Mouse (Mus musculus) lung, postnatal 4 days (tissue): ENCODE measurements around the gene Krt82.
A peak's percentile ranks its signal among the peaks of the same experiment; 100 is the strongest.
"Not testable (repeated sequence)": the region's sequence is repeated elsewhere in the genome, so short reads cannot be mapped to it uniquely, and the experiment has no call there.

Source experiments
- DNase-seq, 2 experiments: peaks; one replicate each; pipeline ENCODE4 v3.0.0; 2021

The Krt82 gene

DNA sequence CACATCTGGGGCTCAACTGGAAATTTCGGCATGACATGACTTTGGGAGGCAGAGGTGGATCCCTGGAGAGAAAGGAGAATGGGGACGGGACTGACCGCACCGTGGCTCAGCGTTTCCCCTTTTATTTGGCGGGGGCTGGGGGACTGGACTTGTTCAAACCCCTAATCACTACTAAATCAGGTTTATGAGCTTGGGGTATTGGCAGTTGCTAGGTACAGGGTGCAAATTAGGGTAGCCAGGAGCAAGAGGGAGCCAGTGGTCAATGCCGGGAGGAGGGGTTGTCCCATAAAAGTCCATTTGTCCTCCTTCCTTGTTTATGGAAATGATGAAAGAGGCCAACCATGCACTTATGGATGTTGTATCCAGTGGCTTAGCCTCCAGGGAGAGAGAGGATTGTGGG lies at the start of gene Krt82:
Gene Krt82, minus strand, starts transcription at position 101 of the 400 bp plus-strand sequence.
- no peak for DNase-seq

DNA sequence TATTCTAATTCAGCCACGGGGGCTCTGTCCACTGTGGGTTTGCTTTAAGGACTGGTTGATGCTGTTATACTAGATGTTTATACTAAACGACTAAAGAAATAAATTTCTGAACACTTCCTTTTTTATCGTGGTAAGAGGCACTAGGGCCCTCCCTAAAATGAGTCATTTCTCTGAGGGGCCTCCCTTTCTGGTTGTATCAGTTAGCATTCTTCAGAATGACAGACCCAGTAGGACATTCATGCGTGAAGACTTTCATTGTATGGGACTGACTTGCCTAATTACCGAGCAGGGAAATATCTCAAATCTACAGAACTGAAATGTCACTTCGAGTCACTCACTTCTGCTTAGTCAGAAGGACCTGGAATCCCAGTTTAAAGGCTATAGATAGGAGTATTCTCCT lies 48.7 kb upstream of the Krt82 start:
- no peak for DNase-seq

DNA sequence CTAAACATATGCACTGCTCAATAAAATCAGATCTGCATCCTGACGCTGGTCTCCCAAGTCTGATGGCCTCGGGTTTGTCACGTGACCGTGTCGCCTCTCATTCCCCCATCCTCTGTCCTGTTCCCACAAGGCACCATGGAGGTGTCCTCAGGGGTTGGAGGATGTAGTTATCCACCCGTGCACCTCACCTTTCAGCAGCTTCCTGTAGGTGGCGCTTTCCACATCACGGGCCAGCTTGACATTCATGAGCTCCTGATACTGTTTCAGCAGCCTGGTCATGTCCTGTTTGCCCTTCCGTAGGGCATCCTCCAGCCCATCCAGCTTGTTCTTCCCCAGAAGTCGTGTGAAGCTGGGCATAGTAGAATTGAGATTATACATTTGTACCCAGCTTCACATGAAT lies 37.7 kb upstream of the Krt82 start:
- no peak for DNase-seq

DNA sequence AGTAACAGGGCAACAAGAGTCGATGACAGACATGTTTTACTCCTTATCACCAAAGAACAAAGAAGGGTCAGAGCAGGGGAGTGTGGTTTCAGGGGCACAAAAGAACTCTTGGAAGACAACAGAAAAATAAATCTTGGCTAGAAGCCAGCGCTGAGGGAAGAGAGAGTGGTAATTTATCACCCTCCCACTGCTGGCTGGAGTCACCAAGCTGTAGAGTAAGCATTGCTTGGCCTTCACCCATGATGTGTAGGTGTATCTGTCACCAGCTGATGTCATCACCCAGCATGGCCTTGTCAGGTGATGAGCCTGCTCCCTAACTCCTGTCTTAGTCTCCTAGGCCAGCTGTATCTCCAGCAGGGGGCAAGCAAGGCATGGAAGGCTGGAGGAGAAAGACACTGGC lies 34.0 kb upstream of the Krt82 start:
- DNase-seq: no peak

DNA sequence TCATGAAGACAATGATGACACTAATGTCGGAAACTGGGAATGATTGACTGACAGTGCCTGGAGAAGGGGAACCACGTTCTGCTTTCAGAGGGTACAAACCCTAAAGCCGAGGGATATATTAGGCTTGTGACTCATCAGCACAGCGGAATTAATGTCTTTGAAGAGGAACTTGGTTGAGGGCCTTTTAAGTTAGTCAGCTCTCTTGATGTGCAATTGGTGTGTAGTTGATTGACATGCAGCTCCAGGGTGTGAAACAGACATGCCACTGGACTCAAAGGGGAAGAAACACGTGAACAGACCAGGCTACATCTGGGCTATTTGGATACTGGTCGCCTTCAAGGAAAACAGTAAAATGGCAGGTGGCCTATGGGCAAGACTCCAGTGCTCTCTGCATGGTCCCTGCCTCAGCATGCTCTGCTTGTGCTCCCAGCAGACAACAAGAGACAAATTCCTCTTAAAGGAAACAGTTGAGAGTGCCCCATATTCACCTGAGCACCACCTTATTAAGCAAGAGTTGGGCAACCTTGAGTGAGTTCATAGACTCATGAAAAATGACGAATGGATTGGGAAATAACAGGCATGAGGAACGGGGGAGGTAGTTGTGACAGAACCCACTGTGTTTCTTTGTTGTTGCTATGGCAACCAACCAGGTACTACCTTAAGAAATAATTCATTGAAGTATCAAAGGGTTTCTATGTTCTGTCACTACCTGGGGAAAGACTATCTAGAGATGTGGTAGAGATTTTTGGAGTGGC lies 32.9 kb upstream of the Krt82 start:
- DNase-seq: no peak

DNA sequence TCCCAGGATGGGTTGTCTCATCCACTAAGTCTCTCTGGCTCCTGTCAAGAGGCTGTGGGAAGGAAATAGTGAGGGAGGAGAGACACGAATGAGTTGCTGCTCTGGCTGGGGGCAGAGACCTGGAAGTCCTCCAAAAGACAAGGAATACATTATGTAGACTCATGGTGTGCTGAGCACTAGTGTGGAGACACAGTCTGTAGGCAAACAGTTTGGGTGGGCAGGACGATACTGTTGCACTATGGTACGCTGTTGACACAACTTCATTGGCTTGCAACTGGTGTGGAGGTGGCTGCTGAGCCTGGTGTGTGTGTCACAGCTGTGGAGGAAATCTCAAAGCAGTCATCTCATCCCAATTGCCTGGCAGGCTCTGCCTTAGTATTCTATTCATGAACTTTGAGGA lies 31.2 kb upstream of the Krt82 start:
- no peak for DNase-seq

DNA sequence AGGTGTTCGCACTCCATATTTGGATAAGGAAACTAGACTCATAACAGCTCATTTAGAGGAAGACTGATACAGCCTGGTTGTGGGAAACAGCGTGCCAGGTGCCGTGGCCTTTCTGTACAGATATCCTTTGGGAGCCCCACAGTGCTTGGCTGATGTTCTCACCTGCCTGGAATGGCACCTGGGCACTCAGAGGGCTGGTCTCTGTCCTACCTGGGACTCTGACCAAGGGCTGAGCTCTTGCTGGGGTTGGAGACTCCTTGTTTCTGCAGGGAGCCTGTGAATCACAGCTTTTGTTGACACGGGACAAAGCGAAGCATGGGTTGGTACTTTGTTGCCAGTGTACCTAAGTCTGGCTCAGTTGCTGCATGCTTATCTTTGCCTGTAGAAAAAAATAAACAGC lies 25.0 kb upstream of the Krt82 start:
- DNase-seq: no peak

DNA sequence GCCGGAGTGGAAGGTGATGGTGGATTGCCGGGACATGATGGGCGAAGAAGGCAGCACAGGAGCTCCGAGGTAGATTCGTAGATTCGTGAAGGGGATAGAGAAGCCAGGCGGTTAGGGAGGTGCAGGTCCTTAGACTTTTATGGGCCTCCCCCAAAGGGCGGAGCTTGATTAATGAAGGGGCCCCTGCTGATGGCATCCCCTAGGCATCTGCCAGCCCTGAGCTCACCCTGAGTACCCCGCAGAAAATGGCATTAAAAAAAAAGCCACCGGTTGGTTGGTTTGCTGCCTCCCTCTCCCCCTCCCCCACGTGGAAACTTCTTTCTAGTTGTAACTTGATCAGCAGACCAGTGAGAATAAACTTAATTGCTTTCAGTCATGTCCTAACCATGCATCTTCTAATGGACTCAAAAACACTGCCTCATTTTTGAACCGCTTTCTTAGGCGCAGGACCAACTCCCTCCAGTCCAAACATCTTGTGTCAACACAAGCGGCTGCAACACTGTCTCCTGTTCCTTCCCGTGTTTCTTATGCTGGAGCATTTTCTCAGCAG lies 23.4 kb upstream of the Krt82 start, which contains the start of gene Krt75:
Gene Krt75, minus strand, starts transcription at position 109 of the 550 bp plus-strand sequence.
- no peak for DNase-seq

DNA sequence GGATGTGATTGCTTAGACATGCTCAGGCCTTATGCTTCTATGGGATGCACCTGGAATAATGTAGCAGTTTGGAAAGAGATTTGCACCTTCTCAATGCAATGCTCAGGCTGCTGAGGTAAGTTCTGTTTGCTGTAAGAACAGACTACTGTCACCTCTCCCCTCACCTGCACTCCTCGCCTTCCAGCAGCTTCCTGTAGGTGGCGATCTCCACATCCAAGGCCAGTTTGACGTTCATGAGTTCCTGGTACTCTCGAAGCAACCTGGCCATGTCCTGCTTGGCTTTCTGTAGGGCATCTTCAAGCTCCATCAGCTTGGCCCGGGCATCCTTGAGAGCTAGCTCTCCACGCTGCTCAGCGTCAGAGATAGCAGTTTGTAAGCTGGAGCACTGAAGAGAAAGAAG lies 17.3 kb upstream of the Krt82 start:
- DNase-seq: peak; percentile 15 to 19

DNA sequence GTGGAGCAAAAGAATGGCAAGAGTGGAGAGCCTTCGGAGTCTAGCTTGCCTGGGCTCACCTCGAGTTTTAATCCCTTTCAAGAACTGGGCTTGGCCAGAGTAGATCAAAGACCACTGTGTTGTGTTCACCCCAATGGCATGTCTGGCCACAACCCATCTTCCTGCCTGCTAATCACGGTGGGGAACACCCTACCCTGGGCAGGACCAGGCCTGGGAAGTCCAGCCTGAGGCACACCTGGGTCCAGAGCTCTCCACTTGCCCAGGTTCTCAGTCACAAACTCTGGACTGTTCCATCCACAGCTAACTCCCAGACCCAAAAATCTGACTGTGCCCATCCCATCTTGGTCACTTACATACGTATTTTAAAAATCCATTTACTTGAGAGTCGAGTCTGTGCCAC lies 12.4 kb upstream of the Krt82 start, which contains the start of gene Krt90:
Gene Krt90, minus strand, starts transcription at position 101 of the 400 bp plus-strand sequence.
- DNase-seq: peak in 1 of 2 experiments; percentile 11

DNA sequence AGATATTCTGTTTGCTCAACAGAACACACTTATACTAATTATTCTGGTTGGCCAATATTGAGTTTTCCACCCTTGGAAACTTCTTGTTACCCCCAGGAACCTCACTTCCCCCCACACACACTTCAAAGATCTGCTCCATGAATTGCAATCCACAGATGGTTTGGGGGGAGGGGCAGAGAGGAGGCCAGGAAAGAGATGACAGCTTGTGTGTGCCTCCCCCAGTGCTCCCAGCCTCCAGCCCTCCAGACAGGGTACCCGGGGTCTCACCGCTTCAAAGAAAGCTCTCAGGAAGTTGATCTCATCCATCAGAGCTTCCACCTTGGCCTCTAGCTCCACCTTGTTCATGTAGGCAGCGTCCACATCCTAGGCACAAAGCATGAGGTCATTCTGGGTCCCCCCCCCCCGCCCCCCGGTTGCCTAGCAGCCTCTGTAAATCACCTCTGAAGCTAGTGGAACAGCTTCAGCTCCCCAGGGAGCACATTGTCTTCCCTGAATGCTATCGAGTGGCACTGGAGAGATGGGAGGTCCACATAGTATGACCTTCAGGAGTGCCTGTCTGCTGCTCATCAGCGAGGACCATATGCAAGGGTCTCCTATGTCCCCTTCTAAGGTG lies 7.7 kb upstream of the Krt82 start:
- DNase-seq: peak in 1 of 2 experiments; percentile 9

DNA sequence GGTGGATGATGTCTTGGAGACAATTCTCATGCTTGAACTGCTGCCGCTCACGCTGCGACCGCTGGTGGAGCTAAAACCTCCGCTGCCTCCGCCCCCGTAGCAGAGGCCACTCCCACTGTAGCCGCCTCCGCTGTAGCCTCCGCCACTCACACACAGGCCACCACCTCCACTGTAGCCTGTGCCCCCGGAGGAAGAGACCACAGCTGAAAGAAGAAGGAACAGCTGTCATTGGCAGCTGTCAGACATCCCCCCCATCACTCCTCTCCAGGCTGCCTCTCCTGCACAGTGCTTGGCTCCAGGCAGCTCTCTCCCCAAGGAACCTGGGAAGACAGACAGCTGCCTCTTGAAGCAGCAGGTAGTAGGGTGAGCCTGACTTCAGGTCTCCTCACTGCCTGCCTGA lies 2.7 kb upstream of the Krt82 start:
- DNase-seq: peak; percentile 57 to 70

DNA sequence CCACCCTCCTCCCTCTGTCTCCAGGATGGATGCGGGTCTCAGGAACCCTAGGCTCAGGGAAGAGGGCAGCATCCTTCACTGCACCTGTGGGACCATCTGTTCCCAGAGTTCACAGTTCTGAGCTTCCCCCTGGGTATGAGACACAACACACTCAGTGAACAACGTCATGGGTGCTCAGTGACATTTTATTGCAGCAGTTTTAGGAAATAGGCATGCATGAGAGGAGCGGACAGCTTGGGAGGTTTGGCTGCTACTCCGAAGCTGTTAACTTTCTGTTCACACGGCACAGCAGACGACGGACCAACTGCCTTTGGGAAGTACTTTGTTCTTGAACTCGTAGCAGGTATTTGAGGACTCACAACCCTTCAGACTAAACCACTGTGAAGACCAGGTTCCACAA lies 1.7 kb upstream of the Krt82 start:
- no peak for DNase-seq

DNA sequence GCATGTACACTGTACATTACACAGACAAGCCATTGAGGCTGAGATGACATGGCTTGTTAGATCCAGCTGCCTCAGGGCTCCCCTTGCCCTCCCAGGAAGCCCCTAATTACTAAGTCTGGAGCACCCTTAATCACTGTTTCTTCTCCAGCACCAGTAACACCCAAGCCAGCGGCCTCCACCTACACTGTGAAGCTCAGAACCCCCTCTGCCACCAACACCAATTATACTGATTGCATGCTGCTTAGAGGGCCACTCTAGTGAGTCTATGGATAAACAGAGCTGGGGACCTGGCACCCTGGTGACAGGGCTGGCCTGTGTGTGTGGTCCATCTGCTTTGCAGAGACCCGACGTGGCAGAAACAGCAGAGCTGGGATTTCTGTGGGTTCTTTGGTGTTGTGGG lies 6.0 kb downstream of the Krt82 start:
- no peak for DNase-seq

DNA sequence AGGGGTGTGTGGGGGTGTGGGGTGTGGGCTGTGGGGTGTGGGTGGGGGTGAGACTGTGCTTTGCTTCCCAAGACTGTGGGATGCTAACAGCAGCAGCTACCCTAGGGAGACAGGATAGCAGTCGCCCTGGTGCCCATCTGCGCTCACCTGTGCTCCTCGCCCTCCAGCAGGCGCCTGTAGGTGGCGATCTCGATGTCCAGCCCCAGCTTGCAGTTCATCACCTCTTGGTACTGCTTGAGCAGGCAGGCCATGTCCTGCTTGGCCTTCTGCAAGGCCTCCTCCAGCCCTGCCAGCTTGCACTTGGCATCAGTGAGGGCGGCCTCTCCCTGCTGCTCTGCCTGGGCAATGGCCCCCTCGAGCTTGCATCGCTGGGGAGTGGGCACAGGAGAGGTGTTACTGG lies 7.9 kb downstream of the Krt82 start:
- DNase-seq: no peak

DNA sequence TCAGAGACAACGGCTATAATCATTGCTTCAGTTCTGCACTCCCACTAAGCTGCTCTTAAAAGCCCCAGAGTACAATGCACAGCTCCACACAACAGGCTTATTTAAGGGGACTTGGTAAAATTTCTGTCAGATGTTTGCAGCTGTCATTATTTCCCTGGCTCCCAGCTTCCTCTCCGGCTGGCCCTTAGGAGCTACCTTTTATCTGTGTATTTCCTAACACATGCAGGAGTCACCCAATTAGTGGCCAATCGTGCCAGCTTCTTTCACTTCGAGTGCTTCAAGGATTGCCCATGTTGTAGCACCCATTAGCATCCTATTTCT lies 11.9 kb downstream of the Krt82 start:
- peak in 1 of 2 experiments; percentile 40 for DNase-seq

DNA sequence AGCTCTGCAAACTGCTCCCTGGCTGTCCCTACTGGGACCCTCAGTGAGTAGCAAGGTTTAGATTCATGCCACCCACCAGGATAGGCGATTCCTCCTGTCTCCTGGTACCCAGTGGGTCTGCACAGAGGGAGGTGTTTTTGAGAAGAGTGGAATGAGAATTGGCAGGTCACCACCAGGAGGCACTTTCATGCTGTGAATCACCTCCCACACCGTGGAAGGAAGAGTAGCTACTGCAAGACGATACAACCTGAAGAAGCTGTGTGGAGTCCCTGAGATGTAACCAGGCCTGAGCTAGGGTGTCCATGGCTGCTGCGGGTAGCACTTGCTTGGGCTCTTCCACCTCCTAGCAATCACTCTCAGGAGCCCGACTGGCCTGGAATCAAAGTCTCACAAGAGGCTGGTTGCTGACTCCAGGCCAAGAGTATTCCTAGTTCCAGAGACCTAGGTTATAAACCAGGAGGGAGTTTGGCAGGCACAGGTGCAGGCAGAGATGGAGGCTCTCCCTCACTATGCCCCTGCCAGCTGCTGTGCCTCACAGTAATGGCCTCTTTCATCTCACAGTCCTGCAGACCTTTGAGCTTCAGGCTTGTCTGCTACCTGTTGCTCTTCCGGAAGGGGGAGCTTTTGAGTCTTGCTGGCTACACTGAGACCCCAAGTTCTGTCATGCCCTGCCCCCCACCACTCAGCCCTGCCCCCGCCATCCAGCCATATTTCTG lies 12.4 kb downstream of the Krt82 start:
- DNase-seq: peak in 1 of 2 experiments; percentile 41

DNA sequence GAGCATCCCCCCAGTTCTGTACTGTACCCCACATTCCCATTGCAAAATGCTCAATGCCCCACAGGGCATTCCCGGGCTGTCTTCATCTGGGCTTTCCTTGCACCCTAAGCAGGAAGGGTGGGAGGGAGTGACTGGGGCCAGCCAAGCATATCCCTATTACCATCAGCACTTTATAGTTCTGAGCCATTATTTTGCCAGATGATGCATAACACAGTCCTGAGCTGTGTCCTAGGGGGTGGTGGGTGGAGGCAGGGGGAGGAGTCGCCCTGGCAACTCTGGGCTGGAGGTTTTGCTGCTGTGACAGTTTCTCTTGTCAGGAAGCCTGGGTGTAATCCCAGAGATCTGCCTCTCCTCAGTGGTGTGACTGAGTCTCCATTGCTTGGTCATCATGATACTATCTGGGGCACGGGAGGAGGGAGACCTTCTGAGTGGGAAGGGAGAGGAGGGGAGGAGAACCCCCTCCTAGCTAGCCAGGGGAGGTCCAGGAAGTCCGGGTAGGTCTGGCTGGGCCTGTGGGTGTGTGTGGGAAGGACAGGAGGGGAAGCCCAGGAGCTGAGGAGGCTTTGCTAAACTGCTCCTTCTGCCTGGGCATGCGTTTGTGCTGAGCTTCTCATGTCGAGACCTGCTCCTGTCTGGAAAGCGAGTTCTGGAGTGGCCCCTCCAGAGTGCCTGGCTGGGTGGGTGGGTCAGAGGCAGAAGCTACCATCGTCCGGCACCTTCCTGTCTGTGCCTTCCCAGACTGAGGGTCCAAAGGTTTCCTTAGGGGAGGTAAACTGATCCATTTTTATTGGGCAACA lies 14.2 kb downstream of the Krt82 start:
- DNase-seq: no peak

DNA sequence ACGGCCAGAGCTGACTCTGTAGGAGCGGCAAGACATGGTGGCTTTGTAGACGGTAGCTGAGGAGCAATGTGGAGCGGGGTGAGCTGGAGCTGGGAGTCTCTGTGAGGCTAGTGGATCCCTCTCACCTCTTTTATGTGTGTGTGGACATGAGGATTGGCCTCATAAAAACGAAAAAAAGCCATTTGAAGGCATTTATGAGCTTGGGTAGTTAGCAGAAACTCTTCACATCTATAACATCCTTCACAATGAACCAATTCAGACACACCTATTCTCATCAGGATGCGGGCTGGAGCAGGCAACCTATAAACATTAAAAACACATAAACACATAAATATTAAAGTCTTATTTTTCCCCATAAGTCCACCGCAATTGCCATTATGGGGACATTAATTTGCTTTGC lies 17.7 kb downstream of the Krt82 start, which contains the start of gene Krt84:
Gene Krt84, minus strand, starts transcription at position 101 of the 400 bp plus-strand sequence.
- no peak for DNase-seq

DNA sequence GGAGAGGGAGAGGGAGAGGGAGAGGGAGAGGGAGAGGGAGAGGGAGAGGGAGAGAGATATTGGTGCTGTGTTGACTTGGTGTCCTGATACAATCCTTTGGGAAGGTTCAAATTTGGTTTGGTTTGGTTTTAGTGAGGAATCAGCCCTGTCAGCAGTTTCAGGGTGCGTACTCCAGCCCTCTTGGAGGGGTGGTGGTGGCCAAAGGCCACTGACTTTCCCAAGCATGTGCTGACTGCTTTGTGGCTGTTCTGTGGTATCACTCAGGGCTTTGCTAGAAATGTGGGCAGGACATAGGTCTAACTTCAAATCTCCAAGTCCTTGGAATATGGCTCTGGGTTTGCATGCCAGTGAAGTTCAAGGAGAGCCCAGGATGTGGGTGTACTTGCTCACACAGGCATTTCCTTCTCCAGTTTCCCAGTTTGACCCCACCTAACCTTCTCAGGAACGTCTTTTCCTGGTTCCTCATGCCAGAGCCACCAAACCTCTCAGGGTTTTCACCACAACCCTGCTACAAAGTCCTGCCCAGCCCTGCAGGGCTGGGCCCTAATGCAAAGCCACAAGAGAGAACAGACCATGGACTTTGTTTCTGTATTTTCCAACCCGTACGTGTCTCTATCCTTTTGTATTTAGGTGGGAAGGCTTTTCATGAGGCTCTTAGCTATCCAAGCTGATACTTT lies 27.8 kb downstream of the Krt82 start:
- DNase-seq: no peak

DNA sequence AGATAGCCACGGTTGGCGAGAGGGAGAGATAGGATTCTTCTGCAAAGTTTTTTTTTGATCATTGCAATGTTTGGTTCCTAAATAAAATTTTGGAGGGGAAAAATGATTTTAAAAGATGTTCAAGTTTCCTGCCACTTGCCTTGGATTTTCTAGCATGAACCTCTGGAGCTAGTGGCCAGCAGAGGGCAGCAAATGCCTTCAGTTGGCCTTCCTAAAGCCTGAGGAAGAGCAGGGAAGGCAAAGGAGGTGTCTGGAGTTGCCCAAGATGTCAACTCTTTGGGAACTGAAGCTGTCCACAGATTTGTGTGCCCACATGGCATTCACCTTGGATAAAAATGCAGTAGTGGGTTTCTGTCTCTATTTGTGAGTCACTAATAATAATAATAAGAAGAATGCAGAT lies 30.7 kb downstream of the Krt82 start:
- peak; percentile 57 to 75 for DNase-seq

DNA sequence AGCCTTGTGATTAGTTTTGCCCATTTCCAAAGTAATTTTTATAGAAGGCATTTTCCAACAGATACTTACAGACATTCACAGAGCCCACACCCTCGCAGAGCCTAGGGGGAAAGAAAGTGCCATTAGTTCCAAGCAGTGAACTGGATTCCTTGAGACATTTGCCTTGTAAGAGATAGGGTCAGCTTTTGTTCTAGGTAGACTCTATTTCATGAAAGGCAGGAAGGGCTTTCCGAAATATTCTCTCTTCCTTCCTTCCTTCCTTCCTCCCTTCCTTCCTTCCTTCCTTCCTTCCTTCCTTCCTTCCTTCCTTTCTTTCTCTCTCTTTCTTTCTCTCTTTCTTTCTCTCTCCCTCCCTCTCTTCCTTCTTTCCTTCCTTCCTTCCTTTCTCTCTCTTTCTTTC lies 33.3 kb downstream of the Krt82 start, which contains the start of gene Gm49425:
Gene Gm49425, minus strand, starts transcription at position 101 of the 400 bp plus-strand sequence.
- not testable (repeated sequence) for DNase-seq
